Mouse (Mus musculus): ENCODE data around the gene B4galt5. TPM values are rescaled to one million over a fixed set of nuclear protein-coding genes. Genes with fewer than 3 reads are reported as not detected.
A peak's percentile ranks its signal among the peaks of the same experiment; 100 is the strongest.

Gene B4galt5
- total and polyA plus RNA-seq, 3 experiments = 12.5 to 17.6 (median 13.5) TPM

DNA sequence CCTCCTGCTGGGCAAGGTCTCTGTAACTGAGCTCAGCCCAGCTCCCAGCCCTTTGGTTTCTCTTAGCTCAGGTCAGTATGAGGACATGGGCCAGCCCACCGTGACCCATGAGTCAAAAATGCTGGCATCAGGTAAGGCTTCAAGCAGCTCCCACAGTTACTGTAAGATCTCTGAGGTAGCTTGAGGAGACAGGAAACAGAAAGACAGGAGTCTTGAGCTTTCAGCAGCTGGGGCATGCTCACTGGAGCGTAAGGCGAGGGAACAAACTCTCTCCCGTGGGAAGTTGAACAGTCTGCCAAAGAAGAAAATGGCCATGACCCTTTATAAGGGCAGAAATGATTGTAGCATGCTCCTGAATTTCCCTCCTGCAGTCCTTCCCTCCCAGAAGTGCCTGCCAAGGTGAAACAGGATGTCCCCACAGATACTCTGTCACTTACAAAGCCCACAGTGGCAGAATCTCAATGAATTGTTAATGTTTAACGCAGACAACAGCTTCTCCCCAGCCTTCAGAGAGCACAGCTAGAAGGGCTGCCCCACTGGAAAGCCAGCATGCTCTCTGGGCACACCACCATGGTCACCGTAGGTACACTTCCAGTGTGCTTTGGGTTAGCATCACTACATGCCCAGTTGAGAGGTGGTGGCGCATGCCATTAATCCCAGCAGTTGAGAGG is 31.8 kb upstream of the B4galt5 start:
- no peaks in the 10 kb centered on the region for H3K9me3 ChIP-seq (replicated peaks; ENCODE audit: low read length)
- H3K27me3 ChIP-seq (replicated peaks) = no peaks in the 10 kb centered on the region
- H3K27ac ChIP-seq (ENCODE audit: insufficient read depth, low read depth) = peak overlapping the region; percentile 82
- peaks cover 42 to 78% of the 10 kb centered on the region in 2 experiments for H3K4me1 ChIP-seq (ENCODE audit: control insufficient read depth in 1 of 2, insufficient read depth in 2 of 2)
- TF ChIP-seq MYC (IDR thresholded peaks at IDR 0.05; ENCODE audit: low read depth, low read length) (no peak), ETS1 (conservative IDR thresholded peaks at IDR 0.05; ENCODE audit: low read depth, low read length) (peak; percentile 18; the same call in 1 of the 2 replicates), NRF1 (IDR thresholded peaks at IDR 0.05; ENCODE audit: low read depth, low read length) (0 out of 2 replicates have a peak, but pooled peaks have one; percentile 26)
- peaks cover 0 to 24% of the 10 kb centered on the region in 2 experiments for H3K36me3 ChIP-seq (replicated peaks in 1 of 2; ENCODE audit: control insufficient read depth in 1 of 2, insufficient read depth in 1 of 2, low read length in 1 of 2)
- peak overlapping the region; percentile 25 for H3K9ac ChIP-seq (ENCODE audit: insufficient read depth, low read depth)
- in situ Hi-C loops (cut with MboI; ENCODE audit: low pct_ligation_motif_present, low pct_unique_long_range_greater_than_20kb, low sequenced_read_pairs) = no loop called here
- no peak for DNase-seq (ENCODE audit: extremely low read depth)
- no peaks in the 10 kb centered on the region for H3K79me2 ChIP-seq (replicated peaks; ENCODE audit: control insufficient read depth, extremely low read depth, insufficient read depth, poor library complexity, severe bottlenecking)
- H3K4me2 ChIP-seq (ENCODE audit: insufficient read depth, low read depth, poor library complexity, severe bottlenecking) = no peak overlapping the region
- H3K4me3 ChIP-seq (replicated peaks in 1 of 3; ENCODE audit: low read depth in 2 of 3, low read length in 2 of 3, poor library complexity in 1 of 3) = peak overlapping the region in 2 of 3 experiments; percentile 19 to 24
- dilution Hi-C loops (cut with MboI; ENCODE audit: extremely low pct_ligation_motif_present, extremely low pct_unique_long_range_greater_than_20kb, low sequenced_read_pairs) = no loop called here

DNA sequence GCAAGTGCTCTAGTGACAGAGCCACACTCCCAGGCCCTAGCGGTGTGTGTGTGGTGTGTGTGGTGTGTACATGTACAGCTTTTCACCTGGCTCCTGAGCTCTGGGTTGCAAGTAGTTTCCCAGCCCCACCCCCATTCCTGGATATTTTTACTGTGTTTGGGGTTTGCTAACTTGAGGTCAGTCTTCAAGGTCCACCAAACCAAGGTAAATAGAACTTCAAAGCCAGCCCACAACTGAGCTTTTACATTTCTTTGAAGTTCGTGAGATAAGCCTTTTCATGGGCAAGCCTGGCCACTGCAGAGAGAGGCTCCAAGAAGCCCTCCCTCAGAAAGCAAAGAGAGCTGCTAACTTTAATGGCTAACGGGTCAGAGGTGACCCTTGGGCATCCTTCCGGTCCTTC is 30.0 kb upstream of the B4galt5 start:
- H3K4me3 ChIP-seq (replicated peaks in 1 of 3; ENCODE audit: low read depth in 2 of 3, low read length in 2 of 3, poor library complexity in 1 of 3) = no peak overlapping the region
- dilution Hi-C loops (cut with MboI; ENCODE audit: extremely low pct_ligation_motif_present, extremely low pct_unique_long_range_greater_than_20kb, low sequenced_read_pairs) (no loop called here), in situ Hi-C loops (cut with MboI; ENCODE audit: low pct_ligation_motif_present, low pct_unique_long_range_greater_than_20kb, low sequenced_read_pairs) (no loop called here)
- no peaks in the 10 kb centered on the region for H3K79me2 ChIP-seq (replicated peaks; ENCODE audit: control insufficient read depth, extremely low read depth, insufficient read depth, poor library complexity, severe bottlenecking)
- no peak for DNase-seq (ENCODE audit: extremely low read depth)
- no peak overlapping the region for H3K9ac ChIP-seq (ENCODE audit: insufficient read depth, low read depth)
- no peaks in the 10 kb centered on the region for H3K27me3 ChIP-seq (replicated peaks)
- no peaks in the 10 kb centered on the region for H3K9me3 ChIP-seq (replicated peaks; ENCODE audit: low read length)
- peaks cover 0 to 24% of the 10 kb centered on the region in 2 experiments for H3K36me3 ChIP-seq (replicated peaks in 1 of 2; ENCODE audit: control insufficient read depth in 1 of 2, insufficient read depth in 1 of 2, low read length in 1 of 2)
- TF ChIP-seq POLR2A (IDR thresholded peaks at IDR 0.05; ENCODE audit: low read depth, low read length) (no peak), NELFE (IDR thresholded peaks at IDR 0.05; ENCODE audit: low read depth, low read length) (no peak), E2F4 (IDR thresholded peaks at IDR 0.05; ENCODE audit: insufficient replicate concordance, low read depth, low read length) (no peak), EP300 (IDR thresholded peaks at IDR 0.05; ENCODE audit: low read length) (no peak), ZMIZ1 (IDR thresholded peaks at IDR 0.05; ENCODE audit: low read depth, low read length) (no peak), TBP (conservative IDR thresholded peaks at IDR 0.05; ENCODE audit: low read depth, low read length) (no peak), MXI1 (IDR thresholded peaks at IDR 0.05; ENCODE audit: low read depth, low read length) (no peak), RAD21 (IDR thresholded peaks at IDR 0.05; ENCODE audit: low read depth, low read length) (no peak), PAX5 (IDR thresholded peaks at IDR 0.05; ENCODE audit: low read length) (no peak), NRF1 (IDR thresholded peaks at IDR 0.05; ENCODE audit: low read depth, low read length) (no peak), POLR2AphosphoS2 (IDR thresholded peaks at IDR 0.05; ENCODE audit: low read depth, low read length) (no peak), ZKSCAN1 (IDR thresholded peaks at IDR 0.05; ENCODE audit: borderline replicate concordance, low read depth, low read length) (no peak), UBTF (IDR thresholded peaks at IDR 0.05; ENCODE audit: low read depth, low read length) (no peak), RCOR1 (conservative IDR thresholded peaks at IDR 0.05; ENCODE audit: low read depth, low read length) (no peak), CHD2 (IDR thresholded peaks at IDR 0.05; ENCODE audit: low read length) (no peak)
- H3K4me2 ChIP-seq (ENCODE audit: insufficient read depth, low read depth, poor library complexity, severe bottlenecking) = no peak overlapping the region
- H3K4me1 ChIP-seq (ENCODE audit: control insufficient read depth in 1 of 2, insufficient read depth in 2 of 2) = peaks cover 41 to 75% of the 10 kb centered on the region in 2 experiments
- no peak overlapping the region for H3K27ac ChIP-seq (ENCODE audit: insufficient read depth, low read depth)
